Mouse (Mus musculus) splenic B cell, adult 2 months (primary cell): ENCODE results near the gene Aanat.
"Not testable (repeated sequence)": the region's sequence is repeated elsewhere in the genome, so short reads cannot be mapped to it uniquely, and the experiment has no call there.

Experiments
- DNase-seq: peaks from one replicate; pipeline ENCODE4 v3.0.0-alpha.2; 2011; ENCODE audit warnings: low read depth, low spot score
- H3K27me3 ChIP-seq: 2 replicates; pipeline ENCODE4 v1.6.1; 2012; ENCODE audit warnings: mild to moderate bottlenecking, low read length, moderate library complexity, mixed read lengths; ENCODE audit not compliant: control insufficient read depth, poor library complexity, insufficient read depth, severe bottlenecking
- H3K36me3 ChIP-seq: 2 replicates; pipeline ENCODE4 v1.6.1; 2012; ENCODE audit warnings: mild to moderate bottlenecking, low read length, moderate library complexity, mixed read lengths; ENCODE audit not compliant: control insufficient read depth, poor library complexity, insufficient read depth, severe bottlenecking

The Aanat gene

GRCm38 (mm10) chr11:116611168-116611567 lies 24.9 kb downstream of the Aanat start:
- not testable (repeated sequence) for H3K36me3 ChIP-seq, H3K27me3 ChIP-seq
- peak; percentile 78 for DNase-seq

GRCm38 (mm10) chr11:116611883-116612282 lies 25.7 kb downstream of the Aanat start:
- Histone ChIP-seq H3K27me3 (no peaks in the 10 kb centered on the region), H3K36me3 (peaks cover 4% of the 10 kb centered on the region; the same call in 1 of the 2 replicates)
- peak; percentile 61 for DNase-seq

GRCm38 (mm10) chr11:116612554-116612953 lies 26.3 kb downstream of the Aanat start:
- peaks cover 4% of the 10 kb centered on the region; the same call in 1 of the 2 replicates for H3K36me3 ChIP-seq
- no peaks in the 10 kb centered on the region for H3K27me3 ChIP-seq
- DNase-seq = no peak

- peaks cover 4% of the 10 kb centered on the region; the same call in 1 of the 2 replicates for H3K36me3 ChIP-seq
- no peaks in the 10 kb centered on the region for H3K27me3 ChIP-seq
- no peak for DNase-seq
These were observed 27.0 kb downstream of the Aanat start for GRCm38 (mm10) chr11:116613234-116613633.

- Histone ChIP-seq H3K27me3 (no peaks in the 10 kb centered on the region), H3K36me3 (peaks cover 2% of the 10 kb centered on the region; the same call in 1 of the 2 replicates)
- DNase-seq = peak; percentile 81
These were observed 29.7 kb downstream of the Aanat start for GRCm38 (mm10) chr11:116615735-116616437.

GRCm38 (mm10) chr11:116616438-116617118 lies 30.3 kb downstream of the Aanat start:
- no peaks in the 10 kb centered on the region for H3K27me3 ChIP-seq
- DNase-seq = peak; percentile 59
- peaks cover 2% of the 10 kb centered on the region; the same call in 1 of the 2 replicates for H3K36me3 ChIP-seq

- DNase-seq = no peak
These were observed 31.4 kb downstream of the Aanat start for GRCm38 (mm10) chr11:116617641-116618040.

GRCm38 (mm10) chr11:116618666-116619065 lies 32.4 kb downstream of the Aanat start:
- no peak for DNase-seq
- H3K27me3 ChIP-seq = no peaks in the 10 kb centered on the region
- no peaks in the 10 kb centered on the region for H3K36me3 ChIP-seq

More at GRCm38 (mm10) chr11:116617641-116618040, 31.4 kb downstream of the Aanat start:
- Histone ChIP-seq H3K27me3 (no peaks in the 10 kb centered on the region), H3K36me3 (peaks cover 2% of the 10 kb centered on the region; the same call in 1 of the 2 replicates)

GRCm38 (mm10) chr11:116619156-116619555 lies 32.9 kb downstream of the Aanat start:
- DNase-seq = no peak

GRCm38 (mm10) chr11:116619561-116619960 lies 33.3 kb downstream of the Aanat start:
- DNase-seq = no peak
- no peaks in the 10 kb centered on the region for H3K27me3 ChIP-seq
- no peaks in the 10 kb centered on the region for H3K36me3 ChIP-seq

More at GRCm38 (mm10) chr11:116619156-116619555, 32.9 kb downstream of the Aanat start:
- H3K27me3 ChIP-seq = no peaks in the 10 kb centered on the region
- no peaks in the 10 kb centered on the region for H3K36me3 ChIP-seq

- DNase-seq = no peak
- Histone ChIP-seq H3K27me3 (no peaks in the 10 kb centered on the region), H3K36me3 (no peaks in the 10 kb centered on the region)
These were observed 33.8 kb downstream of the Aanat start for GRCm38 (mm10) chr11:116620073-116620472.

GRCm38 (mm10) chr11:116620559-116621253 lies 34.5 kb downstream of the Aanat start:
- Histone ChIP-seq H3K36me3 (no peaks in the 10 kb centered on the region), H3K27me3 (no peaks in the 10 kb centered on the region)
- no peak for DNase-seq

GRCm38 (mm10) chr11:116621258-116621704 lies 35.0 kb downstream of the Aanat start:
- no peaks in the 10 kb centered on the region for H3K27me3 ChIP-seq
- DNase-seq = no peak
- no peaks in the 10 kb centered on the region for H3K36me3 ChIP-seq

GRCm38 (mm10) chr11:116623281-116624124 lies 37.3 kb downstream of the Aanat start:
- DNase-seq = peak; percentile 42
- H3K27me3 ChIP-seq = no peaks in the 10 kb centered on the region
- no peaks in the 10 kb centered on the region for H3K36me3 ChIP-seq
